ENCODE assay signal across 9 mouse cellular contexts in the genomic region with DNA sequence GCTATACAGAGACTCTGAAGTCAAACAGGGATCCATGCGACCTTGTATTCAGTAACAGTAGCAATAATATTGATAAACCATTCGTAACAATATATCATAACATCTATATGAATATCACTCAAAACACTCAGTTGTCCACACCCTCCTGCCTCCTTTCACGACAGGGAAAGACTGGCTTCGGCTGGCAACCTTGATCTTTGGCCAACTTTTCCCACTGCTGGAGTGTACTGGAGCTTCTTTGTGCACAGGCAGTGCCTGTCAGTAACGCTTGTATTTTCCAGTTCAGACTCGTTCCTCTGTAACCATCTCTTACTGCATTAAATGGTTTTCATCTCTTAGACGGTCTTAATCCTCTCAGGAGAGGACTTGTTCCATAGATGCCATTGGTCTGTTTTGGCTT. TPM values are rescaled to one million over a fixed set of nuclear protein-coding genes. Genes with fewer than 3 reads are reported as not detected.
DNase-seq lines count a peak whose midpoint lies in the region; ATAC-seq and TF ChIP-seq lines count a peak whose summit lies in the region.
"Had no signal": no experiment of that assay in that cellular context is flagged by ENCODE, and none has a peak within 500 bp of the region (broad histone marks: within the 10 kb centered on the region; RNA-seq: fewer than 3 reads in every experiment).

No protein-coding gene starts in this region.

- TF ChIP-seq EP300 in liver, postnatal 0 days (IDR thresholded peaks at IDR 0.05; ENCODE audit: low read depth) = no peak

- H3K9ac ChIP-seq in liver, postnatal 0 days (replicated peaks) = no peak overlapping the region
- no peak overlapping the region for H3K9ac ChIP-seq in liver, embryonic 11.5 days (ENCODE audit: low read depth, low read length)
- H3K9ac ChIP-seq in embryonic facial prominence, embryonic 15.5 days = no peak overlapping the region
- no peak overlapping the region for H3K9ac ChIP-seq in midbrain, embryonic 16.5 days (ENCODE audit: low read depth, low read length)
- H3K9ac ChIP-seq: liver, embryonic 15.5 days had no signal

- 56% methylated on average over 7 of the region's 7 CpGs for WGBS in liver, postnatal 0 days (ENCODE audit: insufficient replicate concordance)
- WGBS in liver, embryonic 11.5 days = 71% methylated on average over 7 of the region's 7 CpGs
- 39% methylated on average over 7 of the region's 7 CpGs for WGBS in embryonic facial prominence, embryonic 15.5 days
- WGBS in midbrain, embryonic 16.5 days = 31% methylated on average over 7 of the region's 7 CpGs

- H3K27me3 ChIP-seq in liver, postnatal 0 days (ENCODE audit: insufficient read depth, low read length) = no peaks in the 10 kb centered on the region
- H3K27me3 ChIP-seq in liver, embryonic 11.5 days (replicated peaks; ENCODE audit: control insufficient read depth, insufficient read depth, low read length) = no peaks in the 10 kb centered on the region
- no peaks in the 10 kb centered on the region for H3K27me3 ChIP-seq in embryonic facial prominence, embryonic 15.5 days
- H3K27me3 ChIP-seq in midbrain, embryonic 16.5 days (ENCODE audit: control insufficient read depth, insufficient read depth, low read depth, low read length) = no peaks in the 10 kb centered on the region
- H3K27me3 ChIP-seq: liver, embryonic 15.5 days had no signal

- no peaks in the 10 kb centered on the region for H3K9me3 ChIP-seq in liver, postnatal 0 days (ENCODE audit: low read length)
- no peaks in the 10 kb centered on the region for H3K9me3 ChIP-seq in liver, embryonic 11.5 days (ENCODE audit: control insufficient read depth, low read length)
- H3K9me3 ChIP-seq in embryonic facial prominence, embryonic 15.5 days (replicated peaks) = no peaks in the 10 kb centered on the region
- H3K9me3 ChIP-seq in midbrain, embryonic 16.5 days (replicated peaks; ENCODE audit: control insufficient read depth, low read length, poor library complexity, severe bottlenecking) = no peaks in the 10 kb centered on the region
- H3K9me3 ChIP-seq: liver, embryonic 15.5 days had no signal

- H3K4me3 ChIP-seq in liver, postnatal 0 days (ENCODE audit: low read depth, low read length) = no peak overlapping the region
- no peak overlapping the region for H3K4me3 ChIP-seq in liver, embryonic 11.5 days (ENCODE audit: low read depth, low read length)
- H3K4me3 ChIP-seq in embryonic facial prominence, embryonic 15.5 days (replicated peaks) = no peak overlapping the region
- H3K4me3 ChIP-seq in midbrain, embryonic 16.5 days (ENCODE audit: low read depth, low read length) = no peak overlapping the region
- H3K4me3 ChIP-seq: liver, embryonic 15.5 days had no signal

- DNase-seq in liver, postnatal 0 days = no peak
- no peak for DNase-seq in liver, embryonic 11.5 days (ENCODE audit: low spot score)
- peak; percentile 40 for DNase-seq in kidney, adult 11 months
- no peak for DNase-seq in urinary bladder, postnatal 25 days (ENCODE audit: low spot score)
- no peak for DNase-seq in MN1 (ENCODE audit: low spot score)

- no peak overlapping the region for H3K4me2 ChIP-seq in liver, postnatal 0 days (ENCODE audit: low read depth, low read length)
- no peak overlapping the region for H3K4me2 ChIP-seq in liver, embryonic 11.5 days
- no peak overlapping the region for H3K4me2 ChIP-seq in embryonic facial prominence, embryonic 15.5 days (replicated peaks)
- H3K4me2 ChIP-seq in midbrain, embryonic 16.5 days (ENCODE audit: low read length) = no peak overlapping the region

- no peak for TF ChIP-seq CTCF in liver, postnatal 0 days (IDR thresholded peaks at IDR 0.05; ENCODE audit: low read depth)

- H3K36me3 ChIP-seq in liver, postnatal 0 days (replicated peaks; ENCODE audit: insufficient read depth, low read length) = no peaks in the 10 kb centered on the region
- no peaks in the 10 kb centered on the region for H3K36me3 ChIP-seq in liver, embryonic 11.5 days (ENCODE audit: control insufficient read depth, insufficient read depth, low read length)
- no peaks in the 10 kb centered on the region for H3K36me3 ChIP-seq in embryonic facial prominence, embryonic 15.5 days
- no peaks in the 10 kb centered on the region for H3K36me3 ChIP-seq in midbrain, embryonic 16.5 days (ENCODE audit: control insufficient read depth, insufficient read depth, low read length)
- H3K36me3 ChIP-seq: liver, embryonic 15.5 days had no signal

- H3K4me1 ChIP-seq in liver, postnatal 0 days (ENCODE audit: insufficient read depth) = peaks cover 21% of the 10 kb centered on the region
- peaks cover 8% of the 10 kb centered on the region for H3K4me1 ChIP-seq in liver, embryonic 11.5 days (replicated peaks; ENCODE audit: control insufficient read depth, insufficient read depth, low read length)
- peaks cover 28% of the 10 kb centered on the region for H3K4me1 ChIP-seq in embryonic facial prominence, embryonic 15.5 days
- peaks cover 25% of the 10 kb centered on the region for H3K4me1 ChIP-seq in midbrain, embryonic 16.5 days (ENCODE audit: control insufficient read depth, insufficient read depth, low read length)

- ATAC-seq in liver, postnatal 0 days = no peak
- no peak for ATAC-seq in liver, embryonic 11.5 days (replicated peaks; ENCODE audit: low FRiP score)
- ATAC-seq in embryonic facial prominence, embryonic 15.5 days (ENCODE audit: insufficient number of reproducible peaks, low FRiP score, low TSS enrichment, low read depth) = no peak
- no peak for ATAC-seq in midbrain, embryonic 16.5 days
- no peak for ATAC-seq in CD4-positive, CD25-positive, alpha-beta regulatory T cell, adult 4 months

- peak overlapping the region; percentile 100 for H3K27ac ChIP-seq in liver, postnatal 0 days (ENCODE audit: low read depth)
- H3K27ac ChIP-seq in liver, embryonic 11.5 days (ENCODE audit: low read depth, low read length) = no peak overlapping the region
- H3K27ac ChIP-seq in embryonic facial prominence, embryonic 15.5 days (replicated peaks) = peak overlapping the region; percentile 99
- H3K27ac ChIP-seq in midbrain, embryonic 16.5 days (ENCODE audit: low read length) = 0 out of 2 replicates have a peak overlapping the region, but pooled peaks have one; percentile 12
- H3K27ac ChIP-seq: liver, embryonic 15.5 days had no signal

RNA-seq across cellular contexts. Expression of a gene that starts 2.2 kb away (rescaled TPM):
- polyA plus RNA-seq in liver, postnatal 0 days (2015; fragmentation: Nextera tagmentation; extraction: Ambion mirVana) = 29.8 and 34.7 TPM in 2 replicates
- 108 and 115 TPM in 2 replicates for polyA plus RNA-seq in liver, embryonic 11.5 days (2014; fragmentation: Nextera tagmentation; extraction: Ambion mirVana)
- polyA plus RNA-seq in embryonic facial prominence, embryonic 15.5 days (2015; fragmentation: Nextera tagmentation; extraction: Ambion mirVana) = 190 and 202 TPM in 2 replicates
- 133 and 164 TPM in 2 replicates for polyA plus RNA-seq in midbrain, embryonic 16.5 days (2015; fragmentation: Nextera tagmentation; extraction: Ambion mirVana)
- polyA plus RNA-seq in CD4-positive, CD25-positive, alpha-beta regulatory T cell, adult 4 months (2017; shearing (Covaris generic)) = 100 to 1,000 TPM in 1 of 2 experiments, 10 to 100 TPM in 1; 96.3 to 125 TPM
